Mouse (Mus musculus) adrenal gland, postnatal 14 days (tissue): ENCODE data around the gene Csf2rb2. TPM values are rescaled to one million over a fixed set of nuclear protein-coding genes. Genes with fewer than 3 reads are reported as not detected.
"Not testable (repeated sequence)": the region's sequence is repeated elsewhere in the genome, so short reads cannot be mapped to it uniquely, and the experiment has no call there.

Experiments used
- DNase-seq: peaks from one replicate; pipeline ENCODE4 v3.0.0; 2021; ENCODE audit warnings: mixed read lengths
- long read RNA-seq, 2 experiments: library from polyadenylated mRNA; stranded (forward); transcript quantifications; one replicate each; pipeline ENCODE4 v2.0.0; 2021
- total RNA-seq: library from RNA; stranded (reverse); gene quantifications from 2 replicates; pipeline ENCODE4 v1.2.3, GENCODE M21; 2021

Csf2rb2 gene
- total RNA-seq = 0.59 and 14.0 TPM in 2 replicates
- long read RNA-seq, experiment 1 = 0 reads
- long read RNA-seq, experiment 2 = 0 reads

GRCm38 (mm10) chr15:78305341-78305933, at the start of gene Csf2rb2:
TSS of gene Csf2rb2 (minus strand) at chr15:78305721.
- no peak for DNase-seq

- DNase-seq = peak; percentile 76
Measured at GRCm38 (mm10) chr15:78354958-78355357, 49.4 kb upstream of the Csf2rb2 start.

- DNase-seq = no peak
Measured at GRCm38 (mm10) chr15:78351586-78352165, 46.2 kb upstream of the Csf2rb2 start.

- no peak for DNase-seq
Measured at GRCm38 (mm10) chr15:78344567-78344966, 39.0 kb upstream of the Csf2rb2 start.

GRCm38 (mm10) chr15:78343683-78344082, 38.2 kb upstream of the Csf2rb2 start:
- no peak for DNase-seq

- not testable (repeated sequence) for DNase-seq
Measured at GRCm38 (mm10) chr15:78340919-78341318, 35.4 kb upstream of the Csf2rb2 start.

GRCm38 (mm10) chr15:78339627-78340423, 34.3 kb upstream of the Csf2rb2 start:
- peak; percentile 82 for DNase-seq

- DNase-seq = no peak
Measured at GRCm38 (mm10) chr15:78334380-78334779, 28.9 kb upstream of the Csf2rb2 start.

- DNase-seq = no peak
Measured at GRCm38 (mm10) chr15:78332981-78333380, 27.5 kb upstream of the Csf2rb2 start.

- DNase-seq = no peak
Measured at GRCm38 (mm10) chr15:78331523-78332340, 26.2 kb upstream of the Csf2rb2 start.

GRCm38 (mm10) chr15:78330706-78331105, 25.2 kb upstream of the Csf2rb2 start:
- DNase-seq = peak; percentile 44

GRCm38 (mm10) chr15:78329972-78330371, 24.5 kb upstream of the Csf2rb2 start:
- DNase-seq = not testable (repeated sequence)

GRCm38 (mm10) chr15:78328520-78329097, 23.1 kb upstream of the Csf2rb2 start:
- no peak for DNase-seq

GRCm38 (mm10) chr15:78327753-78328341, 22.3 kb upstream of the Csf2rb2 start:
- DNase-seq = not testable (repeated sequence)

GRCm38 (mm10) chr15:78326747-78327146, 21.2 kb upstream of the Csf2rb2 start:
- no peak for DNase-seq

- no peak for DNase-seq
Measured at GRCm38 (mm10) chr15:78325671-78326339, 20.3 kb upstream of the Csf2rb2 start, which contains the start of gene Csf2rb. TSS of gene Csf2rb (plus strand) at chr15:78325752.

- no peak for DNase-seq
Measured at GRCm38 (mm10) chr15:78324294-78324693, 18.8 kb upstream of the Csf2rb2 start.

- no peak for DNase-seq
Measured at GRCm38 (mm10) chr15:78323366-78323765, 17.8 kb upstream of the Csf2rb2 start.

- DNase-seq = peak; percentile 85
Measured at GRCm38 (mm10) chr15:78320825-78321496, 15.4 kb upstream of the Csf2rb2 start.
